Mouse (Mus musculus) gastrocnemius, postnatal 25 days (tissue): Measurements from ENCODE around the gene Olfr191. TPM values are rescaled to one million over a fixed set of nuclear protein-coding genes. Genes with fewer than 3 reads are reported as not detected.
"Not testable (repeated sequence)": the region's sequence is repeated elsewhere in the genome, so short reads cannot be mapped to it uniquely, and the experiment has no call there.

ENCODE experiments used
- DNase-seq: peaks from one replicate; pipeline ENCODE4 v3.0.0; 2022
- long read RNA-seq, 2 experiments: library from polyadenylated mRNA; stranded (forward); transcript quantifications; one replicate each; pipeline ENCODE4 v2.0.0; 2021
- total RNA-seq, 2 experiments: library from RNA; stranded (reverse); gene quantifications; 1 replicate in 1 of 2; 2 replicates in 1 of 2; pipeline ENCODE4 v1.2.3; 2021

The Olfr191 gene
- total RNA-seq, result not detected
- long read RNA-seq, experiment 1, result 0 reads
- long read RNA-seq, experiment 2, result 0 reads

- DNase-seq, result not testable (repeated sequence)
Observed at GRCm38 (mm10) chr16:59089722-59090121, at the start of gene Olfr191. Olfr191 (minus strand) TSS chr16:59089822.

GRCm38 (mm10) chr16:59130740-59131139, 41.1 kb upstream of the Olfr191 start:
- no peak for DNase-seq

GRCm38 (mm10) chr16:59120969-59121368, 31.3 kb upstream of the Olfr191 start, which contains the start of gene Olfr194:
Olfr194 (minus strand) TSS chr16:59121069.
- no peak for DNase-seq

GRCm38 (mm10) chr16:59111781-59112180, 22.2 kb upstream of the Olfr191 start, which contains the start of gene Olfr193:
Olfr193 (minus strand) TSS chr16:59111881.
- DNase-seq, result no peak

GRCm38 (mm10) chr16:59108522-59108921, 18.9 kb upstream of the Olfr191 start:
- DNase-seq, result not testable (repeated sequence)

GRCm38 (mm10) chr16:59105312-59105711, 15.7 kb upstream of the Olfr191 start:
- no peak for DNase-seq

- DNase-seq, result not testable (repeated sequence)
Observed at GRCm38 (mm10) chr16:59081113-59081512, 8.5 kb downstream of the Olfr191 start.

- DNase-seq, result no peak
Observed at GRCm38 (mm10) chr16:59077905-59078304, 11.7 kb downstream of the Olfr191 start, which contains the start of gene Olfr190. Olfr190 (minus strand) TSS chr16:59078005.

GRCm38 (mm10) chr16:59073520-59073919, 16.1 kb downstream of the Olfr191 start:
- DNase-seq, result no peak

- DNase-seq, result no peak
Observed at GRCm38 (mm10) chr16:59071755-59072154, 17.9 kb downstream of the Olfr191 start.

GRCm38 (mm10) chr16:59062411-59062810, 27.2 kb downstream of the Olfr191 start:
- DNase-seq, result not testable (repeated sequence)

- not testable (repeated sequence) for DNase-seq
Observed at GRCm38 (mm10) chr16:59049286-59049685, 40.3 kb downstream of the Olfr191 start.

- DNase-seq, result no peak
Observed at GRCm38 (mm10) chr16:59048860-59049259, 40.8 kb downstream of the Olfr191 start.

GRCm38 (mm10) chr16:59047579-59047978, 42.0 kb downstream of the Olfr191 start:
- no peak for DNase-seq

- no peak for DNase-seq
Observed at GRCm38 (mm10) chr16:59045835-59046234, 43.8 kb downstream of the Olfr191 start.

- DNase-seq, result no peak
Observed at GRCm38 (mm10) chr16:59039710-59040109, 49.9 kb downstream of the Olfr191 start, which contains the start of gene Olfr187. Olfr187 (minus strand) TSS chr16:59039767.

Other genes starting within 250 kb of the Olfr191 start
- not detected for gene Olfr177, start 215.1 kb downstream of the Olfr191 start, total RNA-seq
- not detected for gene Olfr178, start 197.8 kb downstream of the Olfr191 start, total RNA-seq
- gene Olfr181, start 161.1 kb downstream of the Olfr191 start, total RNA-seq, result not detected
- gene Olfr180, start 160.4 kb downstream of the Olfr191 start, total RNA-seq, result not detected
- not detected for gene Olfr183, start 94.5 kb downstream of the Olfr191 start, total RNA-seq
- gene Olfr186, start 59.5 kb downstream of the Olfr191 start, total RNA-seq, result not detected
- not detected for gene Olfr187, start 50.1 kb downstream of the Olfr191 start, total RNA-seq
- gene Olfr190, start 11.8 kb downstream of the Olfr191 start, total RNA-seq, result not detected
- not detected for gene Olfr193, start 22.1 kb upstream of the Olfr191 start, total RNA-seq
- not detected for gene Olfr194, start 31.2 kb upstream of the Olfr191 start, total RNA-seq
- gene Olfr195, start 57.2 kb upstream of the Olfr191 start, total RNA-seq, result not detected
- gene Olfr196, start 80.6 kb upstream of the Olfr191 start, total RNA-seq, result not detected
- not detected for gene Olfr198, start 113.7 kb upstream of the Olfr191 start, total RNA-seq
- gene Olfr199, start 129.9 kb upstream of the Olfr191 start, total RNA-seq, result not detected
- not detected for gene Olfr201, start 182.8 kb upstream of the Olfr191 start, total RNA-seq
- gene Olfr202, start 197.0 kb upstream of the Olfr191 start, total RNA-seq, result not detected
- gene Olfr203, start 209.1 kb upstream of the Olfr191 start, total RNA-seq, result not detected
- gene Olfr204, start 228.4 kb upstream of the Olfr191 start, total RNA-seq, result not detected
- gene Olfr205, start 241.3 kb upstream of the Olfr191 start, total RNA-seq, result not detected